ENCODE assay signal across 8 mouse cellular contexts in the genomic region with DNA sequence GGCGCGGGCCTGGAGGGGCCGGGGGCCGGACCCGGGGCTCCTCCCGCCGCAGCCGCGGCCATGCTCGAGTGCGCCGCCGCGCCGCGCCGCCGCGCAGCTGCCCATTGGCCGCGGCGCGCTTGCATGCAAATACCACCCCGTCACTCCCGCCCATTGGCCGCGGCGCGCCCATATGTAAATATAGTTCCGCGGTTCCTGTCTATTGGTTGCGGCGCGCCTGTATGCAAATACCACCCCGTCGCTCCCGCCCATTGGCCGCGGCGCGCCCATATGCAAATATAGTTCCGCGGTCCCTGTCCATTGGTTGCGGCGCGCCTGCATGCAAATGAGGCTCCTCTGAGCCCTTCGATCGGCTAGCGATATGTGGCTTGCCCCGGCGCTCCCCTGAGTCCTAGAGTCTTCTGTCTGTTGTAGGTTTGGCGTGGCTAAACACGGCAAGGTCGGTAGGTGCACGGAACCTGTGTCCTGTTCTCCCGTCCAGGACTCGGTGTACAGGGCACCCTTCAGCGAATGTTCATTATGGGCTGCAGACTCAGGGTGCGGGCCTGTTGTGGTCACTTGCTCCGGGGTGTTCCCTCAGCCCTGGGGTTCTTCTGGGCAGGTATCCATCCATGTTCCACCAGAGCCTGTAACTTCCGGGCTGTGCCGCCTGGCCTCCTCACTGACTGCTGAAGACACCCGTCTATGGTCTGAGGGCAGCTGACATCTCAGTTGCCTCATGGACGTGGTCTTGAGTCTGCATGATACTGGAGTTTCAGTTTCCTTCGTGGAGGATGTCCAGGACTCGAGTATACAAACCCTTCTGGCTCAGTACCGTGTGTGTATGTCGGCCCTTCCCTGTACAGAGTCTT. TPM values are rescaled to one million over a fixed set of nuclear protein-coding genes. Genes with fewer than 3 reads are reported as not detected.
DNase-seq lines count a peak whose midpoint lies in the region; ATAC-seq and TF ChIP-seq lines count a peak whose summit lies in the region.

A gene (minus strand): TSS at position 103 of the 851 bp plus-strand sequence.

- H3K79me3 ChIP-seq in C2C12 (ENCODE audit: low read depth): no peaks in the 10 kb centered on the region

- H3K36me3 ChIP-seq in C2C12 (ENCODE audit: control insufficient read depth, insufficient read depth): peaks cover 3% of the 10 kb centered on the region
- peaks cover 35% of the 10 kb centered on the region for H3K36me3 ChIP-seq in erythroblast, embryonic 14.5 days (ENCODE audit: control insufficient read depth)
- H3K36me3 ChIP-seq in heart, embryonic 11.5 days (ENCODE audit: control insufficient read depth, insufficient read depth, low read length): no peaks in the 10 kb centered on the region; the same call in 1 of the 2 replicates
- no peaks in the 10 kb centered on the region for H3K36me3 ChIP-seq in kidney, embryonic 16.5 days (ENCODE audit: insufficient read depth, low read length)
- H3K36me3 ChIP-seq in liver, adult 2 months (ENCODE audit: control insufficient read depth, insufficient read depth, low read length): no peaks in the 10 kb centered on the region
- no peaks in the 10 kb centered on the region for H3K36me3 ChIP-seq in myocyte (ENCODE audit: control insufficient read depth, insufficient read depth)
- H3K36me3 ChIP-seq in splenic B cell, adult 2 months (ENCODE audit: control insufficient read depth, insufficient read depth, low read length, poor library complexity, severe bottlenecking): no peaks in the 10 kb centered on the region

- peak within 1 kb of the TSS; percentile 78 for H3K9ac ChIP-seq in heart, embryonic 11.5 days (ENCODE audit: low read depth, low read length)
- H3K9ac ChIP-seq in kidney, embryonic 16.5 days (replicated peaks; ENCODE audit: low read length): peak within 1 kb of the TSS; percentile 92
- peak within 1 kb of the TSS; percentile 87 for H3K9ac ChIP-seq in liver, adult 2 months (ENCODE audit: low read depth, low read length)

- WGBS in heart, embryonic 11.5 days (ENCODE audit: insufficient replicate concordance): 7% methylated on average over 64 of the region's 68 CpGs
- 6% methylated on average over 68 of the region's 68 CpGs for WGBS in kidney, embryonic 16.5 days
- 4% methylated on average over 68 of the region's 68 CpGs for WGBS in liver, adult 2 months

- H3K4me1 ChIP-seq in erythroblast, embryonic 14.5 days (ENCODE audit: control insufficient read depth): peaks cover 70% of the 10 kb centered on the region
- peaks cover 49% of the 10 kb centered on the region for H3K4me1 ChIP-seq in heart, embryonic 11.5 days (ENCODE audit: control insufficient read depth, insufficient read depth, low read length)
- peaks cover 34% of the 10 kb centered on the region for H3K4me1 ChIP-seq in kidney, embryonic 16.5 days (ENCODE audit: insufficient read depth, low read length)
- peaks cover 17% of the 10 kb centered on the region for H3K4me1 ChIP-seq in liver, adult 2 months (ENCODE audit: control insufficient read depth, insufficient read depth, low read length)

- peak; percentile 99 for DNase-seq in brain, embryonic 14.5 days (ENCODE audit: low read depth)
- DNase-seq in liver, adult 2 months (ENCODE audit: extremely low read depth, low read depth, low spot score): peak; percentile 88
- peak; percentile 98 for DNase-seq in splenic B cell, adult 2 months (ENCODE audit: low read depth, low spot score)

- peak within 1 kb of the TSS; percentile 92 for H3K4me2 ChIP-seq in heart, embryonic 11.5 days
- peak within 1 kb of the TSS; percentile 73 for H3K4me2 ChIP-seq in kidney, embryonic 16.5 days (replicated peaks; ENCODE audit: low read depth, low read length)
- H3K4me2 ChIP-seq in myocyte (ENCODE audit: low read depth): peak within 1 kb of the TSS; percentile 100

- TF ChIP-seq CTCF in C2C12 (IDR thresholded peaks at IDR 0.05; ENCODE audit: control insufficient read depth, insufficient read depth, insufficient read length): no peak
- no peak for TF ChIP-seq CTCF in brain, embryonic 14.5 days (IDR thresholded peaks at IDR 0.05; ENCODE audit: borderline replicate concordance, extremely low read depth, insufficient read depth, insufficient read length)
- TF ChIP-seq CTCF in liver, adult 2 months (IDR thresholded peaks at IDR 0.05; ENCODE audit: low read depth, low read length): no peak

- H3ac ChIP-seq in C2C12 (ENCODE audit: control insufficient read depth, insufficient read length, low read depth) (peak within 1 kb of the TSS; percentile 95), myocyte (ENCODE audit: control insufficient read depth, insufficient read length) (peak within 1 kb of the TSS; percentile 15)

- peak within 1 kb of the TSS; percentile 64 for H3K4me3 ChIP-seq in C2C12 (ENCODE audit: insufficient read depth, poor library complexity, severe bottlenecking)
- peak within 1 kb of the TSS; percentile 67 for H3K4me3 ChIP-seq in erythroblast, embryonic 14.5 days (replicated peaks)
- H3K4me3 ChIP-seq in heart, embryonic 11.5 days (ENCODE audit: low read depth, low read length): peak within 1 kb of the TSS; percentile 76
- peak within 1 kb of the TSS; percentile 86 for H3K4me3 ChIP-seq in kidney, embryonic 16.5 days (ENCODE audit: low read length)
- H3K4me3 ChIP-seq in liver, adult 2 months (ENCODE audit: insufficient read depth, low read depth, low read length): peak within 1 kb of the TSS; percentile 74
- H3K4me3 ChIP-seq in myocyte: peak within 1 kb of the TSS; percentile 46

- no peaks in the 10 kb centered on the region for H3K9me3 ChIP-seq in erythroblast, embryonic 14.5 days (ENCODE audit: control insufficient read depth, low read length)
- H3K9me3 ChIP-seq in heart, embryonic 11.5 days (replicated peaks; ENCODE audit: control insufficient read depth, low read length): no peaks in the 10 kb centered on the region
- no peaks in the 10 kb centered on the region for H3K9me3 ChIP-seq in kidney, embryonic 16.5 days (ENCODE audit: low read length)

- H3K27me3 ChIP-seq in C2C12 (ENCODE audit: control insufficient read depth, insufficient read depth, insufficient read length) (peaks cover 21% of the 10 kb centered on the region), myocyte (ENCODE audit: control insufficient read depth, insufficient read depth, insufficient read length) (peaks cover 23% of the 10 kb centered on the region)
- H3K27me3 ChIP-seq in erythroblast, embryonic 14.5 days (ENCODE audit: control insufficient read depth): peaks cover 4% of the 10 kb centered on the region
- H3K27me3 ChIP-seq in heart, embryonic 11.5 days (ENCODE audit: control insufficient read depth, insufficient read depth, low read length): no peaks in the 10 kb centered on the region
- no peaks in the 10 kb centered on the region for H3K27me3 ChIP-seq in kidney, embryonic 16.5 days (ENCODE audit: insufficient read depth, low read length)
- H3K27me3 ChIP-seq in liver, adult 2 months (ENCODE audit: control insufficient read depth, insufficient read depth, low read length): no peaks in the 10 kb centered on the region
- H3K27me3 ChIP-seq in splenic B cell, adult 2 months (ENCODE audit: control insufficient read depth, insufficient read depth, low read length, poor library complexity, severe bottlenecking): no peaks in the 10 kb centered on the region

- TF ChIP-seq POLR2A in brain, embryonic 14.5 days (IDR thresholded peaks at IDR 0.05; ENCODE audit: borderline replicate concordance, extremely low read depth, insufficient read depth, insufficient read length, poor library complexity, severe bottlenecking): peak; percentile 84; the same call in 1 of the 2 replicates
- 0 out of 2 replicates have a peak, but pooled peaks have one; percentile 9 for TF ChIP-seq POLR2A in liver, adult 2 months (IDR thresholded peaks at IDR 0.05; ENCODE audit: extremely low read depth, insufficient read depth, low read length)
- TF ChIP-seq POLR2A in myocyte (IDR thresholded peaks at IDR 0.05; ENCODE audit: insufficient read length, low read depth): peak; percentile 69

- H3K27ac ChIP-seq in heart, embryonic 11.5 days (ENCODE audit: low read depth, low read length): no peak within 1 kb of the TSS
- peak within 1 kb of the TSS; percentile 37; the same call in 1 of the 2 replicates for H3K27ac ChIP-seq in kidney, embryonic 16.5 days (ENCODE audit: low read length)
- peak within 1 kb of the TSS; percentile 72 for H3K27ac ChIP-seq in liver, adult 2 months (replicated peaks; ENCODE audit: insufficient read depth, low read depth, low read length)

- H3K79me2 ChIP-seq in C2C12 (ENCODE audit: control insufficient read depth, insufficient read depth) (peaks cover 12% of the 10 kb centered on the region), myocyte (ENCODE audit: control insufficient read depth, insufficient read depth) (no peaks in the 10 kb centered on the region)
- H3K79me2 ChIP-seq in liver, adult 2 months (ENCODE audit: control insufficient read depth, insufficient read depth, low read length): peaks cover 23% of the 10 kb centered on the region; the same call in 1 of the 2 replicates

- peak; percentile 89 for ATAC-seq in heart, embryonic 11.5 days (replicated peaks; ENCODE audit: insufficient number of reproducible peaks, low FRiP score, low TSS enrichment)
- peak; percentile 95 for ATAC-seq in kidney, embryonic 16.5 days (ENCODE audit: low FRiP score, low TSS enrichment)

TF ChIP-seq in C2C12, 6 proteins besides CTCF, POLR2A, EP300 and RAD21:
- TF ChIP-seq MAX (IDR thresholded peaks at IDR 0.05): no peak
- no peak for TF ChIP-seq CEBPB (IDR thresholded peaks at IDR 0.05; ENCODE audit: low read depth)
- TF ChIP-seq MYOG (IDR thresholded peaks at IDR 0.05; ENCODE audit: control insufficient read depth, extremely low read depth, insufficient read length): no peak
- no peak for TF ChIP-seq MYOD1 (IDR thresholded peaks at IDR 0.05; ENCODE audit: control insufficient read depth, insufficient read length, low read depth)
- no peak for TF ChIP-seq FOSL1 (IDR thresholded peaks at IDR 0.05; ENCODE audit: insufficient read depth, low read length, poor library complexity, severe bottlenecking)
TF ChIP-seq in C2C12: peak in this region for 0.

TF ChIP-seq in myocyte, 11 proteins besides CTCF, POLR2A, EP300 and RAD21 (continues in another document):
- TF ChIP-seq REST (IDR thresholded peaks at IDR 0.05; ENCODE audit: insufficient read depth, insufficient read length): no peak
- peak in 1 of 3 experiments; percentile 52 for TF ChIP-seq MYOD1 (IDR thresholded peaks at IDR 0.05; ENCODE audit: control insufficient read depth in 1 of 3, insufficient read length in 2 of 3, low read depth in 2 of 3)
- no peak for TF ChIP-seq SRF (IDR thresholded peaks at IDR 0.05; ENCODE audit: control insufficient read depth, insufficient read length, low read depth)
- peak; percentile 4 for TF ChIP-seq E2F4 (IDR thresholded peaks at IDR 0.05; ENCODE audit: insufficient read depth)
- no peak for TF ChIP-seq POLR2AphosphoS2 (IDR thresholded peaks at IDR 0.05; ENCODE audit: insufficient read length, low read depth)

RNA-seq across cellular contexts. Expression of the gene that starts here (rescaled TPM):
- polyA plus RNA-seq in C2C12 (2012; fragmentation: generic; extraction: Trizol): 7.9 TPM
- 58.9 and 62.5 TPM in 2 replicates for polyA plus RNA-seq in brain, embryonic 14.5 days (2012; rRNA removed)
- 0.77 and 1.2 TPM in 2 replicates for polyA plus RNA-seq in erythroblast, embryonic 14.5 days (2012)
- 11.8 TPM in 2 replicates for polyA plus RNA-seq in heart, embryonic 11.5 days (2014; fragmentation: Nextera tagmentation; extraction: Ambion mirVana)
- 6.7 and 11.2 TPM in 2 replicates for polyA plus RNA-seq in kidney, embryonic 16.5 days (2015; fragmentation: Nextera tagmentation; extraction: Ambion mirVana)
- 8.9 and 10.3 TPM in 2 replicates for total RNA-seq in liver, adult 2 months (2014; rRNA removed)
- 29.2 and 29.5 TPM in 2 replicates for polyA plus RNA-seq in liver, adult 2 months (2012; rRNA removed)
- polyA plus RNA-seq in myocyte (2012; fragmentation: generic; extraction: Trizol): 6.8 TPM

Comparison
In these comparisons a context has a peak if more than half of its experiments do, and no peak if none do; other contexts are left out.
1. POLR2A ChIP-seq: peak in every context shown above with its lines; median percentile 84 in brain, embryonic 14.5 days; 69 in myocyte; 9 in liver, adult 2 months.